16 mouse cellular contexts compared by ENCODE assay signal in genomic region chr8:107336480-107336879, GRCm38 (mm10). TPM values are rescaled to one million over a fixed set of nuclear protein-coding genes. Genes with fewer than 3 reads are reported as not detected.
DNase-seq lines count a peak whose midpoint lies in the region; ATAC-seq and TF ChIP-seq lines count a peak whose summit lies in the region.
"Had no signal": no experiment of that assay in that cellular context is flagged by ENCODE, and none has a peak within 500 bp of the region (broad histone marks: within the 10 kb centered on the region; RNA-seq: fewer than 3 reads in every experiment).

No protein-coding gene starts in this region.

- 93% methylated on average over 1 of the region's 1 CpGs for WGBS in forebrain, embryonic 14.5 days
- 91% methylated on average over 1 of the region's 1 CpGs for WGBS in forebrain, embryonic 16.5 days
- 79% methylated on average over 1 of the region's 1 CpGs for WGBS in heart, embryonic 12.5 days
- 89% methylated on average over 1 of the region's 1 CpGs for WGBS in stomach, embryonic 16.5 days
- whole genome bisulfite sequencing in stomach, postnatal 0 days, result 74% methylated on average over 1 of the region's 1 CpGs

- no peak for TF ChIP-seq CTCF in stomach, postnatal 0 days (IDR thresholded peaks at IDR 0.05; ENCODE audit: low read depth)

- H3K4me2 ChIP-seq in forebrain, embryonic 14.5 days (ENCODE audit: low read length), result no peak overlapping the region
- H3K4me2 ChIP-seq in forebrain, embryonic 16.5 days (ENCODE audit: low read length), result no peak overlapping the region
- H3K4me2 ChIP-seq in heart, embryonic 12.5 days, result no peak overlapping the region
- no peak overlapping the region for H3K4me2 ChIP-seq in stomach, embryonic 16.5 days (ENCODE audit: low read depth, low read length)
- no peak overlapping the region for H3K4me2 ChIP-seq in stomach, postnatal 0 days (replicated peaks; ENCODE audit: low read depth)
- H3K4me2 ChIP-seq: liver, embryonic 12.5 days; midbrain, embryonic 15.5 days; neural tube, embryonic 13.5 days; stomach, embryonic 15.5 days had no signal

- H3K9me3 ChIP-seq in forebrain, embryonic 14.5 days (replicated peaks; ENCODE audit: control insufficient read depth, low read length), result no peaks in the 10 kb centered on the region
- H3K9me3 ChIP-seq in forebrain, embryonic 16.5 days (ENCODE audit: control insufficient read depth, low read length), result no peaks in the 10 kb centered on the region
- no peaks in the 10 kb centered on the region for H3K9me3 ChIP-seq in heart, embryonic 12.5 days (replicated peaks)
- no peaks in the 10 kb centered on the region for H3K9me3 ChIP-seq in stomach, embryonic 16.5 days (replicated peaks; ENCODE audit: control insufficient read depth, low read length)
- no peaks in the 10 kb centered on the region for H3K9me3 ChIP-seq in stomach, postnatal 0 days (ENCODE audit: control insufficient read depth, low read length)
- H3K9me3 ChIP-seq: liver, embryonic 12.5 days; midbrain, embryonic 15.5 days; neural tube, embryonic 13.5 days; stomach, embryonic 15.5 days had no signal

- no peaks in the 10 kb centered on the region for H3K27me3 ChIP-seq in forebrain, embryonic 14.5 days (replicated peaks; ENCODE audit: control insufficient read depth, insufficient read depth, low read length)
- H3K27me3 ChIP-seq in forebrain, embryonic 16.5 days (replicated peaks; ENCODE audit: control insufficient read depth, insufficient read depth, low read length), result no peaks in the 10 kb centered on the region
- no peaks in the 10 kb centered on the region for H3K27me3 ChIP-seq in heart, embryonic 12.5 days (replicated peaks)
- no peaks in the 10 kb centered on the region for H3K27me3 ChIP-seq in stomach, embryonic 16.5 days (ENCODE audit: control insufficient read depth, insufficient read depth, low read length)
- H3K27me3 ChIP-seq in stomach, postnatal 0 days (ENCODE audit: control insufficient read depth, insufficient read depth, low read length), result no peaks in the 10 kb centered on the region
- H3K27me3 ChIP-seq: liver, embryonic 12.5 days; midbrain, embryonic 15.5 days; neural tube, embryonic 13.5 days; stomach, embryonic 15.5 days had no signal

- no peaks in the 10 kb centered on the region for H3K4me1 ChIP-seq in forebrain, embryonic 14.5 days (ENCODE audit: control insufficient read depth, insufficient read depth, low read length)
- no peaks in the 10 kb centered on the region for H3K4me1 ChIP-seq in forebrain, embryonic 16.5 days (replicated peaks; ENCODE audit: control insufficient read depth, insufficient read depth, low read length)
- peaks cover 3% of the 10 kb centered on the region; the same call in 1 of the 2 replicates for H3K4me1 ChIP-seq in heart, embryonic 12.5 days (replicated peaks)
- peaks cover 6% of the 10 kb centered on the region; the same call in 1 of the 2 replicates for H3K4me1 ChIP-seq in stomach, embryonic 16.5 days (ENCODE audit: control insufficient read depth, insufficient read depth, low read length)
- H3K4me1 ChIP-seq in stomach, postnatal 0 days (replicated peaks; ENCODE audit: control insufficient read depth, insufficient read depth), result no peaks in the 10 kb centered on the region
- H3K4me1 ChIP-seq: liver, embryonic 12.5 days; midbrain, embryonic 15.5 days; neural tube, embryonic 13.5 days; stomach, embryonic 15.5 days had no signal

- H3K36me3 ChIP-seq in forebrain, embryonic 14.5 days (ENCODE audit: control insufficient read depth, insufficient read depth, low read length), result peaks cover 6% of the 10 kb centered on the region; the same call in 1 of the 2 replicates
- no peaks in the 10 kb centered on the region for H3K36me3 ChIP-seq in forebrain, embryonic 16.5 days (ENCODE audit: control insufficient read depth, insufficient read depth)
- H3K36me3 ChIP-seq in heart, embryonic 12.5 days, result peaks cover 9% of the 10 kb centered on the region
- peaks cover 7% of the 10 kb centered on the region; the same call in 1 of the 2 replicates for H3K36me3 ChIP-seq in stomach, embryonic 16.5 days (ENCODE audit: control insufficient read depth, insufficient read depth, low read length)
- peaks cover 2% of the 10 kb centered on the region; the same call in 1 of the 2 replicates for H3K36me3 ChIP-seq in stomach, postnatal 0 days (ENCODE audit: control insufficient read depth, insufficient read depth, low read length)
- H3K36me3 ChIP-seq: midbrain, embryonic 15.5 days had no signal

- DNase-seq in forebrain, embryonic 14.5 days (ENCODE audit: low spot score), result peak; percentile 39
- DNase-seq in heart, postnatal 25 days (ENCODE audit: low spot score), result no peak
- no peak for DNase-seq in stomach, postnatal 0 days (ENCODE audit: low spot score)
- DNase-seq in cerebellum, postnatal 10 days, result no peak
- no peak for DNase-seq in adrenal gland, postnatal 10 days
- DNase-seq: adrenal gland, postnatal 36 days; B cell, adult 2 months; cerebellum, adult 11 months; layer of hippocampus, adult 9-11 months had no signal

- H3K27ac ChIP-seq in forebrain, embryonic 14.5 days (ENCODE audit: low read depth, low read length), result no peak overlapping the region
- no peak overlapping the region for H3K27ac ChIP-seq in forebrain, embryonic 16.5 days (ENCODE audit: low read length)
- H3K27ac ChIP-seq in heart, embryonic 12.5 days (ENCODE audit: poor library complexity, severe bottlenecking), result peak overlapping the region; percentile 60; the same call in 1 of the 2 replicates
- H3K27ac ChIP-seq in stomach, embryonic 16.5 days (ENCODE audit: low read length), result no peak overlapping the region; the same call in 1 of the 2 replicates
- H3K27ac ChIP-seq in stomach, postnatal 0 days (replicated peaks), result no peak overlapping the region
- H3K27ac ChIP-seq: liver, embryonic 12.5 days; midbrain, embryonic 15.5 days; neural tube, embryonic 13.5 days; stomach, embryonic 15.5 days had no signal

- no peak for ATAC-seq in forebrain, embryonic 14.5 days
- no peak for ATAC-seq in forebrain, embryonic 16.5 days
- no peak; the same call in 1 of the 2 replicates for ATAC-seq in heart, embryonic 12.5 days (ENCODE audit: insufficient number of reproducible peaks, low FRiP score)
- ATAC-seq in stomach, embryonic 16.5 days (ENCODE audit: insufficient read depth, low FRiP score), result peak; percentile 47; the same call in 1 of the 2 replicates
- ATAC-seq in stomach, postnatal 0 days (ENCODE audit: low FRiP score, low TSS enrichment), result no peak
- ATAC-seq: liver, embryonic 12.5 days; midbrain, embryonic 15.5 days had no signal

- no peak overlapping the region for H3K4me3 ChIP-seq in forebrain, embryonic 14.5 days (ENCODE audit: low read depth, low read length)
- no peak overlapping the region for H3K4me3 ChIP-seq in forebrain, embryonic 16.5 days (replicated peaks; ENCODE audit: low read length)
- H3K4me3 ChIP-seq in heart, embryonic 12.5 days, result no peak overlapping the region
- no peak overlapping the region for H3K4me3 ChIP-seq in stomach, embryonic 16.5 days (replicated peaks; ENCODE audit: low read length)
- no peak overlapping the region for H3K4me3 ChIP-seq in stomach, postnatal 0 days (ENCODE audit: low read depth, low read length)
- H3K4me3 ChIP-seq: liver, embryonic 12.5 days; midbrain, embryonic 15.5 days; neural tube, embryonic 13.5 days; stomach, embryonic 15.5 days had no signal

- TF ChIP-seq EP300 in stomach, postnatal 0 days (optimal IDR thresholded peaks at IDR 0.05), result no peak

- intact Hi-C loops in heart, postnatal 25 days (cut with DNase I), result no loop called here

- no peak overlapping the region for H3K9ac ChIP-seq in forebrain, embryonic 14.5 days (ENCODE audit: low read length)
- H3K9ac ChIP-seq in forebrain, embryonic 16.5 days (replicated peaks; ENCODE audit: low read depth, low read length), result no peak overlapping the region
- no peak overlapping the region for H3K9ac ChIP-seq in heart, embryonic 12.5 days
- no peak overlapping the region for H3K9ac ChIP-seq in stomach, embryonic 16.5 days (ENCODE audit: low read length)
- no peak overlapping the region for H3K9ac ChIP-seq in stomach, postnatal 0 days (ENCODE audit: low read length)
- H3K9ac ChIP-seq: liver, embryonic 12.5 days; midbrain, embryonic 15.5 days; neural tube, embryonic 13.5 days; stomach, embryonic 15.5 days had no signal

RNA-seq across cellular contexts. Expression of gene Nfat5, which starts 43.2 kb away (rescaled TPM):
- polyA plus RNA-seq in forebrain, embryonic 14.5 days (2014; fragmentation: Nextera tagmentation; extraction: Ambion mirVana), result 3.4 and 5.3 TPM in 2 replicates
- 8.5 and 11.8 TPM in 2 replicates for polyA plus RNA-seq in forebrain, embryonic 16.5 days (2015; fragmentation: Nextera tagmentation; extraction: Ambion mirVana)
- polyA plus RNA-seq in heart, embryonic 12.5 days (2016; fragmentation: Nextera tagmentation; extraction: Ambion mirVana), result 13.1 and 15.1 TPM in 2 replicates
- total RNA-seq in heart, postnatal 25 days (2021), result 10 to 100 TPM; 24.5 to 27.5 TPM
- 9.0 and 11.7 TPM in 2 replicates for polyA plus RNA-seq in stomach, embryonic 16.5 days (2015; fragmentation: Nextera tagmentation; extraction: Ambion mirVana)
- polyA plus RNA-seq in stomach, postnatal 0 days (2015; fragmentation: Nextera tagmentation; extraction: Ambion mirVana), result 4.8 and 5.8 TPM in 2 replicates
- 100 to 1,000 TPM in 1 of 2 experiments, 10 to 100 TPM in 1; 68.6 to 138 TPM for total RNA-seq in adrenal gland, postnatal 10 days (2021)
